Mouse (Mus musculus): Measurements from ENCODE around the gene Hcar1. TPM values are rescaled to one million over a fixed set of nuclear protein-coding genes. Genes with fewer than 3 reads are reported as not detected.

Gene Hcar1
- polyA plus RNA-seq, 2 experiments = 0.08 to 0.10 TPM

GRCm38 (mm10) chr5:123886365-123886764, 6.5 kb upstream of the Hcar1 start:
- H3K36me3 ChIP-seq (replicated peaks; ENCODE audit: control insufficient read depth, insufficient read depth, low read depth) = no peaks in the 10 kb centered on the region
- no peak overlapping the region for H3K27ac ChIP-seq
- H3K27me3 ChIP-seq (ENCODE audit: control insufficient read depth, insufficient read depth, low read length) = no peaks in the 10 kb centered on the region
- ATAC-seq (ENCODE audit: insufficient read depth) (no peak), DNase-seq (ENCODE audit: low read depth in 3 of 3, low spot score in 3 of 3) (no peak)
- H3K9me3 ChIP-seq (ENCODE audit: control insufficient read depth, low read length) = no peaks in the 10 kb centered on the region
- WGBS (ENCODE audit: insufficient replicate concordance) = 48% methylated on average over 3 of the region's 3 CpGs
- no peaks in the 10 kb centered on the region; a peak in 2 of 4 replicates for H3K4me1 ChIP-seq (replicated peaks; ENCODE audit: control insufficient read depth in 2 of 2, insufficient read depth in 2 of 2, low read length in 1 of 2)
- no peak overlapping the region for H3K9ac ChIP-seq (replicated peaks)
- TF ChIP-seq EP300 (IDR thresholded peaks at IDR 0.05; ENCODE audit: low read depth) = no peak
- TF ChIP-seq CTCF (IDR thresholded peaks at IDR 0.05; ENCODE audit: low read depth) = no peak
- H3K4me3 ChIP-seq (ENCODE audit: insufficient read depth in 1 of 2, low read depth in 2 of 2, low read length in 2 of 2) = no peak overlapping the region
- H3K4me2 ChIP-seq (ENCODE audit: low read depth) = no peak overlapping the region

- Histone ChIP-seq H3K4me3 (ENCODE audit: insufficient read depth in 1 of 2, low read depth in 2 of 2, low read length in 2 of 2) (no peak overlapping the region), H3K9ac (replicated peaks) (no peak overlapping the region), H3K36me3 (replicated peaks; ENCODE audit: control insufficient read depth, insufficient read depth, low read depth) (no peaks in the 10 kb centered on the region), H3K4me2 (ENCODE audit: low read depth) (no peak overlapping the region), H3K4me1 (replicated peaks; ENCODE audit: control insufficient read depth in 2 of 2, insufficient read depth in 2 of 2, low read length in 1 of 2) (no peaks in the 10 kb centered on the region; a peak in 1 of 4 replicates), H3K27me3 (ENCODE audit: control insufficient read depth, insufficient read depth, low read length) (no peaks in the 10 kb centered on the region), H3K27ac (no peak overlapping the region), H3K9me3 (ENCODE audit: control insufficient read depth, low read length) (no peaks in the 10 kb centered on the region)
- no peak for DNase-seq (ENCODE audit: low read depth in 3 of 3, low spot score in 3 of 3)
- 37% methylated on average over 10 of the region's 10 CpGs for WGBS (ENCODE audit: insufficient replicate concordance)
- ATAC-seq (ENCODE audit: insufficient read depth) = no peak
- TF ChIP-seq EP300 (IDR thresholded peaks at IDR 0.05; ENCODE audit: low read depth) (no peak), CTCF (IDR thresholded peaks at IDR 0.05; ENCODE audit: low read depth) (no peak)
Observed at GRCm38 (mm10) chr5:123884332-123884731, 4.5 kb upstream of the Hcar1 start.

- no peaks in the 10 kb centered on the region for H3K36me3 ChIP-seq (replicated peaks; ENCODE audit: control insufficient read depth, insufficient read depth, low read depth)
- H3K27ac ChIP-seq = no peak overlapping the region
- no peak for ATAC-seq (ENCODE audit: insufficient read depth)
- no peaks in the 10 kb centered on the region; a peak in 1 of 4 replicates for H3K4me1 ChIP-seq (replicated peaks; ENCODE audit: control insufficient read depth in 2 of 2, insufficient read depth in 2 of 2, low read length in 1 of 2)
- WGBS (ENCODE audit: insufficient replicate concordance) = 56% methylated on average over 7 of the region's 7 CpGs
- no peak overlapping the region for H3K4me2 ChIP-seq (ENCODE audit: low read depth)
- no peak overlapping the region for H3K4me3 ChIP-seq (ENCODE audit: insufficient read depth in 1 of 2, low read depth in 2 of 2, low read length in 2 of 2)
- no peak overlapping the region for H3K9ac ChIP-seq (replicated peaks)
- TF ChIP-seq CTCF (IDR thresholded peaks at IDR 0.05; ENCODE audit: low read depth) (no peak), EP300 (IDR thresholded peaks at IDR 0.05; ENCODE audit: low read depth) (no peak)
- H3K9me3 ChIP-seq (ENCODE audit: control insufficient read depth, low read length) = no peaks in the 10 kb centered on the region
- DNase-seq (ENCODE audit: low read depth in 3 of 3, low spot score in 3 of 3) = no peak
- H3K27me3 ChIP-seq (ENCODE audit: control insufficient read depth, insufficient read depth, low read length) = no peaks in the 10 kb centered on the region
Observed at GRCm38 (mm10) chr5:123883891-123884290, 4.1 kb upstream of the Hcar1 start.

- Histone ChIP-seq H3K4me1 (replicated peaks; ENCODE audit: control insufficient read depth in 2 of 2, insufficient read depth in 2 of 2, low read length in 1 of 2) (no peaks in the 10 kb centered on the region; a peak in 1 of 4 replicates), H3K36me3 (replicated peaks; ENCODE audit: control insufficient read depth, insufficient read depth, low read depth) (no peaks in the 10 kb centered on the region), H3K9ac (replicated peaks) (no peak overlapping the region), H3K27me3 (ENCODE audit: control insufficient read depth, insufficient read depth, low read length) (no peaks in the 10 kb centered on the region), H3K4me2 (ENCODE audit: low read depth) (no peak overlapping the region), H3K4me3 (ENCODE audit: insufficient read depth in 1 of 2, low read depth in 2 of 2, low read length in 2 of 2) (no peak overlapping the region), H3K9me3 (ENCODE audit: control insufficient read depth, low read length) (no peaks in the 10 kb centered on the region), H3K27ac (no peak overlapping the region)
- no peak for DNase-seq (ENCODE audit: low read depth in 3 of 3, low spot score in 3 of 3)
- no peak for ATAC-seq (ENCODE audit: insufficient read depth)
- 65% methylated on average over 14 of the region's 14 CpGs for WGBS (ENCODE audit: insufficient replicate concordance)
- TF ChIP-seq EP300 (IDR thresholded peaks at IDR 0.05; ENCODE audit: low read depth) (no peak), CTCF (IDR thresholded peaks at IDR 0.05; ENCODE audit: low read depth) (peak; percentile 25; the same call in 1 of the 2 replicates)
Observed at GRCm38 (mm10) chr5:123880778-123881177, 958 bp upstream of the Hcar1 start.

GRCm38 (mm10) chr5:123878056-123878455, 1.8 kb downstream of the Hcar1 start:
- no peak overlapping the region for H3K27ac ChIP-seq
- ATAC-seq (ENCODE audit: insufficient read depth) (no peak), DNase-seq (ENCODE audit: low read depth in 3 of 3, low spot score in 3 of 3) (no peak)
- no peaks in the 10 kb centered on the region for H3K9me3 ChIP-seq (ENCODE audit: control insufficient read depth, low read length)
- TF ChIP-seq CTCF (IDR thresholded peaks at IDR 0.05; ENCODE audit: low read depth) (no peak), EP300 (IDR thresholded peaks at IDR 0.05; ENCODE audit: low read depth) (no peak)
- H3K4me2 ChIP-seq (ENCODE audit: low read depth) = no peak overlapping the region
- no peaks in the 10 kb centered on the region for H3K27me3 ChIP-seq (ENCODE audit: control insufficient read depth, insufficient read depth, low read length)
- H3K36me3 ChIP-seq (replicated peaks; ENCODE audit: control insufficient read depth, insufficient read depth, low read depth) = no peaks in the 10 kb centered on the region
- H3K4me3 ChIP-seq (ENCODE audit: insufficient read depth in 1 of 2, low read depth in 2 of 2, low read length in 2 of 2) = no peak overlapping the region
- no peaks in the 10 kb centered on the region for H3K4me1 ChIP-seq (replicated peaks; ENCODE audit: control insufficient read depth in 2 of 2, insufficient read depth in 2 of 2, low read length in 1 of 2)
- WGBS (ENCODE audit: insufficient replicate concordance) = 43% methylated on average over 14 of the region's 14 CpGs
- H3K9ac ChIP-seq (replicated peaks) = no peak overlapping the region

Data from liver, embryonic 14.5 days (tissue).